Mouse (Mus musculus) forebrain, embryonic 10.5 days (tissue): ENCODE results near the gene Ttc41. TPM values are rescaled to one million over a fixed set of nuclear protein-coding genes. Genes with fewer than 3 reads are reported as not detected.
A peak's percentile ranks its signal among the peaks of the same experiment; 100 is the strongest.

Experiments
- DNase-seq: peaks from one replicate; pipeline ENCODE4 v3.0.0-alpha.2; 2017; ENCODE audit warnings: low spot score; ENCODE audit errors: extremely low spot score
- H3K27ac ChIP-seq: fragments of 300-500 bp; sonication (generic); 2 replicates; pipeline ENCODE4 v1.5.1; 2016; ENCODE audit warnings: mild to moderate bottlenecking
- H3K27me3 ChIP-seq: fragments of 300-500 bp; sonication (generic); 2 replicates; pipeline ENCODE4 v1.6.1; 2016; ENCODE audit warnings: mild to moderate bottlenecking; ENCODE audit not compliant: poor library complexity, severe bottlenecking
- H3K36me3 ChIP-seq: fragments of 300-500 bp; sonication (generic); replicated peaks from 2 replicates; pipeline ENCODE4 v1.6.1; 2016; ENCODE audit warnings: mild to moderate bottlenecking, moderate library complexity
- H3K4me1 ChIP-seq: fragments of 300-500 bp; sonication (generic); 2 replicates; pipeline ENCODE4 v1.6.1; 2016
- H3K4me3 ChIP-seq: fragments of 300-500 bp; sonication (generic); 2 replicates; pipeline ENCODE4 v1.5.1; 2016; ENCODE audit warnings: mild to moderate bottlenecking, moderate library complexity
- H3K9me3 ChIP-seq: fragments of 300-500 bp; sonication (generic); 2 replicates; pipeline ENCODE4 v1.6.1; 2016; ENCODE audit warnings: mild to moderate bottlenecking, moderate library complexity
- WGBS: fragments of 180-500 bp; shearing (Covaris S2); methylation state at CpG from one replicate; pipeline ENCODE4 v1.1.7; 2016; 5-methylcytosine and 5-hydroxymethylcytosine counted together
- polyA plus RNA-seq: library from polyadenylated mRNA; unstranded; fragments of >200 nt; fragmentation: Nextera tagmentation; extraction: Ambion mirVana; gene quantifications from 2 replicates; pipeline ENCODE4 v1.2.1, GENCODE M21; 2016

The Ttc41 gene
- polyA plus RNA-seq, 1 experiment from 2014 or later: 2.6 TPM

- H3K9me3 ChIP-seq: no peaks in the 10 kb centered on the region
- peak overlapping the region; percentile 98 for H3K27ac ChIP-seq
- H3K36me3 ChIP-seq: peaks cover 22% of the 10 kb centered on the region
- H3K27me3 ChIP-seq: no peaks in the 10 kb centered on the region
- DNase-seq: no peak
- WGBS: 90% methylated on average over 3 of the region's 3 CpGs
- H3K4me3 ChIP-seq: peak overlapping the region; percentile 94; the same call in 1 of the 2 replicates
- H3K4me1 ChIP-seq: peaks cover 32% of the 10 kb centered on the region
Measured at GRCm38 (mm10) chr10:86707134-86707533, 1.5 kb downstream of the Ttc41 start.

DNA sequence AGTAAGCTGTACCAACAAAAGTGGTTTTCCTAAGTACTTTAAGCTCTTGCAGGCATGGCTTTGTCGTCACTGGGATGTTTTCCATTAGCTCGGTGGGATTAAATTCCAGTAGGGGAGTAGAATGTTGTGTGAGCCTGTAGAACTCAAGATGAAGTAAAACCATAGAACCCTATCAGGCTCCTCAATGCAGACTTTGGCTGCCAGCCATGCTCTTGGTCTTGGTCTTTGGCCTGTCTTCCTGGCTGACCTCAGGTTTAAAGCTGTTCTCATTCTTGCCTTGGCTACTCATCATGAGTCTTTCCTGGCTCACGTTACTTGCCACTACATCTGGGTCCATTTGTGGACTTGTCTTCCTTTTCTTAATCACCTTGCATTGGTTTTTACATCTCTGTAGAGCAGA lies 6.5 kb downstream of the Ttc41 start:
- Histone ChIP-seq H3K27me3 (no peaks in the 10 kb centered on the region), H3K9me3 (no peaks in the 10 kb centered on the region), H3K4me1 (no peaks in the 10 kb centered on the region; the same call in 1 of the 2 replicates), H3K27ac (no peak overlapping the region), H3K36me3 (no peaks in the 10 kb centered on the region), H3K4me3 (no peak overlapping the region)
- WGBS: 76% methylated on average over 3 of the region's 3 CpGs
- DNase-seq: no peak

- H3K27ac ChIP-seq: peak overlapping the region; percentile 82
- peak; percentile 47 for DNase-seq
- H3K4me1 ChIP-seq: peaks cover 22% of the 10 kb centered on the region
- peaks cover 6% of the 10 kb centered on the region for H3K27me3 ChIP-seq
- 6% methylated on average over 12 of the region's 12 CpGs for WGBS
- peak overlapping the region; percentile 42 for H3K4me3 ChIP-seq
- H3K36me3 ChIP-seq: no peaks in the 10 kb centered on the region
- H3K9me3 ChIP-seq: no peaks in the 10 kb centered on the region
Measured at GRCm38 (mm10) chr10:86727548-86727980, 22.0 kb downstream of the Ttc41 start.

- WGBS: 96% methylated on average over 3 of the region's 3 CpGs
- Histone ChIP-seq H3K27me3 (peaks cover 6% of the 10 kb centered on the region), H3K27ac (peak overlapping the region; percentile 82), H3K4me1 (peaks cover 22% of the 10 kb centered on the region), H3K4me3 (peak overlapping the region; percentile 42; the same call in 1 of the 2 replicates), H3K36me3 (no peaks in the 10 kb centered on the region), H3K9me3 (no peaks in the 10 kb centered on the region)
- DNase-seq: no peak
Measured at GRCm38 (mm10) chr10:86728176-86728575, 22.6 kb downstream of the Ttc41 start.

GRCm38 (mm10) chr10:86730823-86731499 lies 25.4 kb downstream of the Ttc41 start:
- no peaks in the 10 kb centered on the region for H3K9me3 ChIP-seq
- peaks cover 22% of the 10 kb centered on the region for H3K4me1 ChIP-seq
- H3K4me3 ChIP-seq: peak overlapping the region; percentile 57
- H3K27me3 ChIP-seq: peaks cover 6% of the 10 kb centered on the region
- peak overlapping the region; percentile 82 for H3K27ac ChIP-seq
- 15% methylated on average over 22 of the region's 22 CpGs for WGBS
- DNase-seq: peak; percentile 81
- H3K36me3 ChIP-seq: no peaks in the 10 kb centered on the region

GRCm38 (mm10) chr10:86731500-86731863 lies 25.9 kb downstream of the Ttc41 start:
- WGBS: 77% methylated on average over 2 of the region's 2 CpGs
- no peak for DNase-seq
- peak overlapping the region; percentile 57; the same call in 1 of the 2 replicates for H3K4me3 ChIP-seq
- no peaks in the 10 kb centered on the region for H3K36me3 ChIP-seq
- H3K27ac ChIP-seq: peak overlapping the region; percentile 82; the same call in 1 of the 2 replicates
- no peaks in the 10 kb centered on the region for H3K9me3 ChIP-seq
- H3K27me3 ChIP-seq: peaks cover 6% of the 10 kb centered on the region
- peaks cover 22% of the 10 kb centered on the region for H3K4me1 ChIP-seq

GRCm38 (mm10) chr10:86735036-86735435 lies 29.4 kb downstream of the Ttc41 start:
- H3K4me1 ChIP-seq: peaks cover 5% of the 10 kb centered on the region; the same call in 1 of the 2 replicates
- no peak for DNase-seq
- H3K4me3 ChIP-seq: no peak overlapping the region
- H3K36me3 ChIP-seq: no peaks in the 10 kb centered on the region
- H3K9me3 ChIP-seq: no peaks in the 10 kb centered on the region
- H3K27me3 ChIP-seq: peaks cover 2% of the 10 kb centered on the region
- 88% methylated on average over 4 of the region's 4 CpGs for WGBS
- H3K27ac ChIP-seq: no peak overlapping the region

DNA sequence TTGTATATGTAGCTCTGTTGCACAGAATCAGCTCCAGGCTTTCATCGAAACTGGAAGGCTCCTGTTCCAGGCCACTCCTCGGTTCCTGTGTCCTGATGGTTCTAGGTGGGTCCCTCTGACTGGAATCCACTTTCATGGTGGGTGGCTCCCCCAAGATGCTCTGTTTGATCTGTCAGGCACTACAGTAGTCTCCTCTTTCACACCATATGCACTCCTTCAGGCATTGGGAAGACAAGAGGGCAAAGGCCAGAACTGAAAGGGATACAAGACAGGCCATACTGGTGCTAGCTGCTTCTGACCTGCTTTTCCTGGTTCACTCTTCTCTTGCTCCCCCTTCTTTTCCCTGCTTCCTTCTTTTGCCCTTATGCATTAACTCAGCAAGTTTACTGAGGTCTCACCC lies 37.3 kb downstream of the Ttc41 start:
- 86% methylated on average over 2 of the region's 2 CpGs for WGBS
- Histone ChIP-seq H3K9me3 (no peaks in the 10 kb centered on the region), H3K4me1 (no peaks in the 10 kb centered on the region), H3K4me3 (no peak overlapping the region), H3K36me3 (no peaks in the 10 kb centered on the region), H3K27ac (no peak overlapping the region), H3K27me3 (no peaks in the 10 kb centered on the region)
- DNase-seq: no peak

DNA sequence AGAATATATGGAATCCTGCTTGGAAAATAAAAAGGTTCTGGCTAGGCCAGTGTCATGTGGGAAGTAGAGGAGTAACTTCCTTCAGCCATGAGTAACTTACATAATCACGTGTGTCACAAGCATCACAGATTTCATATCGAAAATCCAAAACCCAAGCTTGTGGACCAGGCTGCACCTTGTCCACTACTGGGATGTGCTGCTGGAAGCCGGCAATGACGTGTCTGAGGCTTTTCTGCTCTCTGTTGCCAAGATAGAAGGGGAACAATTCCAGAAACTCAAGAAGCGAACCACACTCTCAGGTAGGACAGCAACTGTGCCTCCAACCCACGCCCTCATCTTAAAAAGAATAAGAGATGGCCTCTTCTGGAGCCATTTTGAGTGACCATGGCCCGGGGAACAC lies 38.7 kb downstream of the Ttc41 start:
- 93% methylated on average over 7 of the region's 7 CpGs for WGBS
- Histone ChIP-seq H3K27ac (no peak overlapping the region), H3K4me1 (no peaks in the 10 kb centered on the region), H3K27me3 (no peaks in the 10 kb centered on the region), H3K9me3 (no peaks in the 10 kb centered on the region), H3K36me3 (no peaks in the 10 kb centered on the region), H3K4me3 (no peak overlapping the region)
- no peak for DNase-seq

- Histone ChIP-seq H3K27ac (no peak overlapping the region), H3K36me3 (no peaks in the 10 kb centered on the region), H3K27me3 (no peaks in the 10 kb centered on the region), H3K4me1 (peaks cover under 1% of the 10 kb centered on the region; the same call in 1 of the 2 replicates), H3K4me3 (no peak overlapping the region), H3K9me3 (no peaks in the 10 kb centered on the region)
- WGBS: 88% methylated on average over 6 of the region's 6 CpGs
- DNase-seq: no peak
Measured at GRCm38 (mm10) chr10:86755816-86756502, 50.3 kb downstream of the Ttc41 start.

DNA sequence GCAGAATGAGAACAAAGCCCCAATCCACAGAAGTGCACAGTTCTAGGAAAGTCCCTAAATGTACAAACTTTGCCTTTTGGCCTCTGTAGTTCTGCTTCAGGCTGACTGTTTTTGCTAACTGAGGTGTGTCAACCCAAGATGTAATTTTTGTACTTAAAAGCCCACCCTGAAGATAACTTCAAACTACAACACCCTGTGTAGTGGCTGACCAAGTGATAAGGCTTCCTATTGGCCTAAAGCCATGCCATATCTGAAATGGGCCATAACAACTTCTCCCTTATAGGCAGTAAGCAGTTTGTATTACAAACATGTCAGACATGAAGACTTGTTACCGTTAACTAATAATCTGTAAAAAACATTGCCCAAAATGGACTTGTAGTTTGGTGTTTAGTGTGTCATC lies 52.1 kb downstream of the Ttc41 start:
- Histone ChIP-seq H3K36me3 (no peaks in the 10 kb centered on the region), H3K4me3 (no peak overlapping the region), H3K4me1 (peaks cover 12% of the 10 kb centered on the region; the same call in 1 of the 2 replicates), H3K27me3 (no peaks in the 10 kb centered on the region), H3K27ac (no peak overlapping the region), H3K9me3 (no peaks in the 10 kb centered on the region)
- 87% methylated on average over 1 of the region's 1 CpGs for WGBS
- no peak for DNase-seq

- Histone ChIP-seq H3K4me1 (peaks cover 12% of the 10 kb centered on the region; the same call in 1 of the 2 replicates), H3K4me3 (no peak overlapping the region), H3K27me3 (no peaks in the 10 kb centered on the region), H3K27ac (no peak overlapping the region), H3K36me3 (no peaks in the 10 kb centered on the region), H3K9me3 (no peaks in the 10 kb centered on the region)
- WGBS: 91% methylated on average over 6 of the region's 6 CpGs
- DNase-seq: no peak
Measured at GRCm38 (mm10) chr10:86758211-86758610, 52.6 kb downstream of the Ttc41 start.

DNA sequence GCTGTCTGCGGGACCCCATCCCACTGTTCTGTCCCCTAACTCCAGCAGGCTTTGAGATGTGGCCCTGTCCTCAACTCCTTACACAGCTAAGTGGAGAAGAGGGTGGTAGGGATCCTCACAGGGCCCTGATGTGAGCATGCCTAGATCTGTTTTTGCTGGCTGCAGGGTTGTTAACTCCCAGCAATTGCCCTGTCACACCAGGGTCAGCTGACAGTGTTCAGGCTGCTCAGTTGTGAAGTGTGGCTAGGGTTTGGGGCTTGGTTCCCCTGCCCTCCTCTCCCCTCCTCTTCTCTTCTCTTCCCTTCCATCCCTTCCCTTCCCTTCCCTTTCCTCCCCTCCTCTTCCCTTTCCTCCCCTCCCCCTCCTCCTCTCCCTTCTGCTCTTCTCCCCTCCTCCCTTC lies 55.6 kb downstream of the Ttc41 start:
- no peak overlapping the region for H3K27ac ChIP-seq
- H3K4me3 ChIP-seq: no peak overlapping the region
- H3K36me3 ChIP-seq: no peaks in the 10 kb centered on the region
- WGBS: 76% methylated on average over 1 of the region's 1 CpGs
- H3K27me3 ChIP-seq: no peaks in the 10 kb centered on the region
- H3K4me1 ChIP-seq: peaks cover 12% of the 10 kb centered on the region; the same call in 1 of the 2 replicates
- DNase-seq: no peak
- no peaks in the 10 kb centered on the region for H3K9me3 ChIP-seq
